Mouse (Mus musculus) kidney, postnatal 0 days (tissue): ENCODE results near the gene Pde5a. TPM values are rescaled to one million over a fixed set of nuclear protein-coding genes. Genes with fewer than 3 reads are reported as not detected.
A peak's percentile ranks its signal among the peaks of the same experiment; 100 is the strongest.

Source experiments
- ATAC-seq: fragments of 200-750 bp; cut with Nextera tagmentation; replicated peaks from 2 replicates; pipeline ENCODE4 v1.8.0; 2017; ENCODE audit warnings: low read depth, moderate number of reproducible peaks, moderate TSS enrichment, moderate library complexity; ENCODE audit not compliant: low FRiP score
- DNase-seq: peaks from one replicate; pipeline ENCODE4 v3.0.0-alpha.2; 2016; ENCODE audit warnings: low spot score
- H3K27ac ChIP-seq: fragments of 300-500 bp; sonication (generic); 2 replicates; pipeline ENCODE4 v1.5.1; 2014; ENCODE audit warnings: mild to moderate bottlenecking
- H3K27me3 ChIP-seq: fragments of 300-500 bp; sonication (generic); 2 replicates; pipeline ENCODE4 v1.6.1; 2014; ENCODE audit warnings: low read length, mixed read lengths; ENCODE audit not compliant: insufficient read depth
- H3K36me3 ChIP-seq: fragments of 300-500 bp; sonication (generic); 2 replicates; pipeline ENCODE4 v1.6.1; 2014; ENCODE audit warnings: low read length, mixed read lengths; ENCODE audit not compliant: insufficient read depth
- H3K4me1 ChIP-seq: fragments of 300-500 bp; sonication (generic); replicated peaks from 2 replicates; pipeline ENCODE4 v1.6.1; 2014; ENCODE audit warnings: antibody characterized with exemption, low read length, mixed read lengths; ENCODE audit not compliant: insufficient read depth
- H3K4me2 ChIP-seq: fragments of 300-500 bp; sonication (generic); 2 replicates; pipeline ENCODE4 v1.6.1; 2014; ENCODE audit warnings: mild to moderate bottlenecking, low read length, moderate library complexity, mixed read lengths
- H3K4me3 ChIP-seq: fragments of 300-500 bp; sonication (generic); replicated peaks from 2 replicates; pipeline ENCODE4 v1.5.1; 2014; ENCODE audit warnings: low read depth, low read length
- H3K9ac ChIP-seq: fragments of 300-500 bp; sonication (generic); 2 replicates; pipeline ENCODE4 v1.6.1; 2014; ENCODE audit warnings: low read depth, low read length
- H3K9me3 ChIP-seq: fragments of 300-500 bp; sonication (generic); replicated peaks from 2 replicates; pipeline ENCODE4 v1.6.1; 2016; ENCODE audit warnings: low read length, inconsistent platforms, mixed read lengths
- CTCF ChIP-seq: IDR thresholded peaks from 2 replicates; pipeline ENCODE4 v1.5.1; 2016; ENCODE audit warnings: antibody characterized with exemption, low read depth, mild to moderate bottlenecking, moderate library complexity
- WGBS: fragments of 180-500 bp; shearing (Covaris S2); extraction: QIAGEN DNeasy Blood & Tissue Kit; methylation state at CpG from one replicate; pipeline ENCODE4 v1.1.7; 2014; 5-methylcytosine and 5-hydroxymethylcytosine counted together
- polyA plus RNA-seq: library from polyadenylated mRNA; unstranded; fragments of >200 nt; fragmentation: Nextera tagmentation; extraction: Ambion mirVana; gene quantifications from 2 replicates; pipeline ENCODE4 v1.2.1, GENCODE M21; 2015

Gene Pde5a
- polyA plus RNA-seq, 1 experiment from 2014 or later: 3.7 TPM

GRCm38 (mm10) chr3:122859829-122860228 is 131.1 kb downstream of the Pde5a start:
- 70% methylated on average over 2 of the region's 2 CpGs for WGBS
- peak; percentile 44 for DNase-seq
- peak; percentile 28; the same call in 1 of the 2 replicates for TF ChIP-seq CTCF
- H3K27me3 ChIP-seq: no peaks in the 10 kb centered on the region
- no peak overlapping the region for H3K4me3 ChIP-seq
- H3K4me2 ChIP-seq: no peak overlapping the region
- H3K36me3 ChIP-seq: no peaks in the 10 kb centered on the region
- no peak for ATAC-seq
- H3K9me3 ChIP-seq: no peaks in the 10 kb centered on the region
- no peak overlapping the region for H3K27ac ChIP-seq
- H3K9ac ChIP-seq: no peak overlapping the region
- H3K4me1 ChIP-seq: no peaks in the 10 kb centered on the region

- DNase-seq: no peak
- ATAC-seq: no peak
- no peak for TF ChIP-seq CTCF
Measured at GRCm38 (mm10) chr3:122860573-122861498, 132.1 kb downstream of the Pde5a start.

GRCm38 (mm10) chr3:122865092-122865491 is 136.3 kb downstream of the Pde5a start:
- no peak overlapping the region for H3K4me3 ChIP-seq
- DNase-seq: no peak
- no peak overlapping the region for H3K9ac ChIP-seq
- H3K4me2 ChIP-seq: no peak overlapping the region
- H3K27me3 ChIP-seq: no peaks in the 10 kb centered on the region
- no peaks in the 10 kb centered on the region for H3K4me1 ChIP-seq
- no peak overlapping the region for H3K27ac ChIP-seq
- TF ChIP-seq CTCF: no peak
- H3K9me3 ChIP-seq: no peaks in the 10 kb centered on the region
- ATAC-seq: no peak
- no peaks in the 10 kb centered on the region for H3K36me3 ChIP-seq
- 75% methylated on average over 4 of the region's 4 CpGs for WGBS

More at GRCm38 (mm10) chr3:122860573-122861498, 132.1 kb downstream of the Pde5a start:
- 82% methylated on average over 12 of the region's 12 CpGs for WGBS
- H3K27me3 ChIP-seq: no peaks in the 10 kb centered on the region
- no peaks in the 10 kb centered on the region for H3K36me3 ChIP-seq
- no peak overlapping the region for H3K27ac ChIP-seq
- H3K9ac ChIP-seq: no peak overlapping the region
- no peak overlapping the region for H3K4me3 ChIP-seq
- H3K9me3 ChIP-seq: no peaks in the 10 kb centered on the region
- H3K4me1 ChIP-seq: no peaks in the 10 kb centered on the region
- no peak overlapping the region for H3K4me2 ChIP-seq

DNA sequence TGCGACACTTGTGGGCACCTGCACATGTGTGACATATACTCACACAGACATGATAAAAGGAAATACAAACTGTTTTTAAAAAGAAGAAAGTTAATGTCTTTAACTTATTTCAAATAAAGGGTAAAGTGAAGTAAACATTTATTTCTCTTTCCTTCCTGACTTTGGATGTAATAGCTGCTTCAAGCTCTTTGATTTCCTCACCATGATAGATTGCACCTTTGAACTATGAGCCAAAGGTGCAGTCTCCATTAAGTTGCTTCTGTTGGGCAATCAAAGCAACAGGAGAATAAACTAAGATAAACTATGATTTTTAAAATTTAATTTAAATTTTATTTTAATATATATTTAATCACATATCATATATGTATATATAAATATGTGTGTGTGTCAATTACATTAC is 139.5 kb downstream of the Pde5a start:
- no peak for ATAC-seq

GRCm38 (mm10) chr3:122871596-122871995 is 142.8 kb downstream of the Pde5a start:
- WGBS: 90% methylated on average over 1 of the region's 1 CpGs
- Histone ChIP-seq H3K27ac (no peak overlapping the region), H3K4me3 (no peak overlapping the region), H3K27me3 (no peaks in the 10 kb centered on the region), H3K4me2 (no peak overlapping the region), H3K4me1 (no peaks in the 10 kb centered on the region), H3K36me3 (no peaks in the 10 kb centered on the region), H3K9ac (no peak overlapping the region), H3K9me3 (no peaks in the 10 kb centered on the region)
- DNase-seq (no peak), ATAC-seq (no peak)
- TF ChIP-seq CTCF: no peak

More for the DNA sequence above, 139.5 kb downstream of the Pde5a start:
- TF ChIP-seq CTCF: no peak
- Histone ChIP-seq H3K9ac (no peak overlapping the region), H3K36me3 (no peaks in the 10 kb centered on the region), H3K27ac (no peak overlapping the region), H3K27me3 (no peaks in the 10 kb centered on the region), H3K4me2 (no peak overlapping the region), H3K9me3 (no peaks in the 10 kb centered on the region), H3K4me1 (no peaks in the 10 kb centered on the region), H3K4me3 (no peak overlapping the region)
- no peak for DNase-seq
- 100% methylated on average over 1 of the region's 1 CpGs for WGBS

DNA sequence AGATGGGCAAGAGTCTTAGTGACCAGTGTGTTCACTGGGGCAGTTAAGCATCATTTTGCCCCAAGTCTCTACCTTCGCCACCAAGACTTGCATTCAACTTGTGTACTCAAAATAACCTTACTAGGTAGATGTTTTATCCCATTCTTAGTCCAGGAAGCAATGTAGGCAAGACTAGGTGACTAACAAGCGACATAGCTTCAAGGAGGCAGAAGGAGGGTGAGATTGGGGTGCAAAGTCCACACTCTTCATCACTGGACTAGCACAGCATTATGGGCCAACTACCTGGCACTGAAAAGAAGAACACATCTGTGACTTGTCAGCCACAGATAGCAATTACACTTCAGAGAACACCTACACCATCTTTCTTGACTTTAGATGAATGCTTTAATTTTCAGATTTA is 148.1 kb downstream of the Pde5a start:
- no peak for ATAC-seq
- DNase-seq: no peak
- 87% methylated on average over 2 of the region's 2 CpGs for WGBS

More for the DNA sequence above, 148.1 kb downstream of the Pde5a start:
- H3K9me3 ChIP-seq: no peaks in the 10 kb centered on the region
- no peak overlapping the region for H3K27ac ChIP-seq
- no peak overlapping the region for H3K4me3 ChIP-seq
- H3K4me2 ChIP-seq: no peak overlapping the region
- no peak overlapping the region for H3K9ac ChIP-seq
- H3K36me3 ChIP-seq: no peaks in the 10 kb centered on the region
- H3K4me1 ChIP-seq: no peaks in the 10 kb centered on the region
- no peaks in the 10 kb centered on the region for H3K27me3 ChIP-seq
- TF ChIP-seq CTCF: no peak
